Mouse (Mus musculus) forebrain, postnatal 0 days (tissue): ENCODE data around the gene Itpkb. TPM values are rescaled to one million over a fixed set of nuclear protein-coding genes. Genes with fewer than 3 reads are reported as not detected.

Experiments
- ATAC-seq: fragments of 200-750 bp; cut with Nextera tagmentation; 2 replicates; pipeline ENCODE4 v1.8.0; 2017; ENCODE audit warnings: mild to moderate bottlenecking, moderate library complexity
- DNase-seq: peaks from one replicate; pipeline ENCODE4 v3.0.0-alpha.2; 2015
- H3K27ac ChIP-seq: fragments of 300-500 bp; sonication (generic); 2 replicates; pipeline ENCODE4 v1.5.1; 2014; ENCODE audit warnings: low read depth, mild to moderate bottlenecking, antibody characterized with exemption, low read length, moderate library complexity, mixed read lengths
- H3K27me3 ChIP-seq: fragments of 300-500 bp; sonication (generic); 2 replicates; pipeline ENCODE4 v1.6.1; 2014; ENCODE audit warnings: mild to moderate bottlenecking, low read length, mixed read lengths; ENCODE audit not compliant: insufficient read depth
- H3K36me3 ChIP-seq: fragments of 300-500 bp; sonication (generic); 2 replicates; pipeline ENCODE4 v1.6.1; 2014; ENCODE audit warnings: mild to moderate bottlenecking, moderate library complexity; ENCODE audit not compliant: insufficient read depth
- H3K4me1 ChIP-seq: fragments of 300-500 bp; sonication (generic); 2 replicates; pipeline ENCODE4 v1.6.1; 2014; ENCODE audit warnings: antibody characterized with exemption; ENCODE audit not compliant: insufficient read depth
- H3K4me2 ChIP-seq: fragments of 300-500 bp; sonication (generic); 2 replicates; pipeline ENCODE4 v1.6.1; 2014; ENCODE audit warnings: low read depth, mild to moderate bottlenecking, moderate library complexity
- H3K4me3 ChIP-seq: fragments of 300-500 bp; sonication (generic); 2 replicates; pipeline ENCODE4 v1.5.1; 2014; ENCODE audit warnings: low read depth, low read length, mixed read lengths
- H3K9ac ChIP-seq: fragments of 300-500 bp; sonication (generic); 2 replicates; pipeline ENCODE4 v1.6.1; 2014; ENCODE audit warnings: mild to moderate bottlenecking
- H3K9me3 ChIP-seq: fragments of 300-500 bp; sonication (generic); 2 replicates; pipeline ENCODE4 v1.6.1; 2016; ENCODE audit warnings: low read length
- CTCF ChIP-seq: sonication (generic); IDR thresholded peaks from 2 replicates; pipeline ENCODE4 v1.5.1; 2016; ENCODE audit warnings: antibody characterized with exemption, control low read depth, low read depth
- WGBS: fragments of 180-500 bp; shearing (Covaris S2); extraction: QIAGEN DNeasy Blood & Tissue Kit; methylation state at CpG from one replicate; pipeline ENCODE4 v1.1.7; 2014; 5-methylcytosine and 5-hydroxymethylcytosine counted together
- polyA plus RNA-seq: library from polyadenylated mRNA; unstranded; fragments of >200 nt; fragmentation: Nextera tagmentation; extraction: Ambion mirVana; gene quantifications from 2 replicates; pipeline ENCODE4 v1.2.1, GENCODE M21; 2015
- total RNA-seq: library from RNA; depleted of rRNA; stranded (reverse); fragments of >200 nt; gene quantifications from 2 replicates; pipeline ENCODE4 v1.2.3, GENCODE M21; 2014

Gene Itpkb
- total and polyA plus RNA-seq, 2 experiments from 2014 or later = 1.9 to 6.4 TPM

DNA sequence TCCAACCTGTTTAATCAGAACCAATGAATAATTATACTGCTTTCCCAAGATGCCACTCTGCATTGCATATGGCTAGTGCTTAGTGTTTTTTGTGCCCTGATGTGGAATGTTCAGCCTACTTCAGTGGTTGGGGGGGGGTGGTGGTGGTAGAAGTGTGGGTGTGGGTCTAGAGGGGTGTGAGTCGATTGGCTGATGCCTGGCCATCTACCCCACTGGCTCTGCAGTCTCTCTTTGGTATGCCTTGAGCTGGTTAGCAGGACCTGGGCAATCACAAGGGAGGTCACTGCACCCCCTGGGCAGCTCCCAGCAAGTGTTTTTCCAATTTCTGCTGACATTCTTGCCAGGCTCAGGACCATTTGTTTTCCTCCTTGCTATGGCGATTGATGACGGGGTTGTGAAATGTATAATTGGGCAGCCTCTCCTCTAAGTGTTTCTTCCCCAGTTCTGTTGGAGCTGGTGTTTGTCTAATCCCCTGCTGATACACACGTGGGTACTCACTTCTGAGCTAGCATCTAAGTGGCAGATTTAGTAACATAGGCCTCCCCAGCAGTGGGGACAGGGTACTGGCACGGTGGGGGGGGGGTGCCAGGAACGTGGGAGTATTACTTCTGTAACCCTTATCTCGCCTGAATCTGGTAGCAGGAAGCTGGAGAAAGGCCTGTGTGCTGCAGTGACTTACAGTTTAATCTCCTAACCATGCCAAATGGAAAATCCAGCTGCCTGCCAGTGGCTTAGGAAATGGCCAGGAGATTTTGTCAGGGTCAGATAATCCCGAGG is 13.3 kb downstream of the Itpkb start:
- ATAC-seq = no peak
- no peak overlapping the region for H3K27ac ChIP-seq
- whole genome bisulfite sequencing = 40% methylated on average over 8 of the region's 8 CpGs

GRCm38 (mm10) chr1:180345098-180345497 is 14.8 kb downstream of the Itpkb start:
- no peaks in the 10 kb centered on the region for H3K36me3 ChIP-seq
- no peaks in the 10 kb centered on the region; the same call in 1 of the 2 replicates for H3K4me1 ChIP-seq
- H3K9me3 ChIP-seq = no peaks in the 10 kb centered on the region
- WGBS = 87% methylated on average over 5 of the region's 5 CpGs
- H3K4me3 ChIP-seq = no peak overlapping the region
- no peaks in the 10 kb centered on the region for H3K27me3 ChIP-seq
- H3K9ac ChIP-seq = no peak overlapping the region
- ATAC-seq (no peak), DNase-seq (no peak)
- no peak overlapping the region for H3K4me2 ChIP-seq
- H3K27ac ChIP-seq = no peak overlapping the region
- TF ChIP-seq CTCF = no peak

More for the DNA sequence above, 13.3 kb downstream of the Itpkb start:
- H3K4me3 ChIP-seq = no peak overlapping the region
- no peaks in the 10 kb centered on the region; the same call in 1 of the 2 replicates for H3K4me1 ChIP-seq
- H3K4me2 ChIP-seq = no peak overlapping the region
- H3K9me3 ChIP-seq = no peaks in the 10 kb centered on the region
- H3K27me3 ChIP-seq = no peaks in the 10 kb centered on the region
- no peak for DNase-seq
- no peak for TF ChIP-seq CTCF
- no peak overlapping the region for H3K9ac ChIP-seq
- H3K36me3 ChIP-seq = no peaks in the 10 kb centered on the region

- H3K9me3 ChIP-seq = no peaks in the 10 kb centered on the region
- no peak overlapping the region for H3K27ac ChIP-seq
- DNase-seq = no peak
- no peaks in the 10 kb centered on the region for H3K27me3 ChIP-seq
- H3K36me3 ChIP-seq = no peaks in the 10 kb centered on the region
- ATAC-seq = no peak
- no peak for TF ChIP-seq CTCF
- no peak overlapping the region for H3K4me3 ChIP-seq
- WGBS = 80% methylated on average over 4 of the region's 4 CpGs
- no peaks in the 10 kb centered on the region; the same call in 1 of the 2 replicates for H3K4me1 ChIP-seq
- H3K4me2 ChIP-seq = no peak overlapping the region
- H3K9ac ChIP-seq = no peak overlapping the region
Measured at GRCm38 (mm10) chr1:180347059-180347458, 16.8 kb downstream of the Itpkb start.

DNA sequence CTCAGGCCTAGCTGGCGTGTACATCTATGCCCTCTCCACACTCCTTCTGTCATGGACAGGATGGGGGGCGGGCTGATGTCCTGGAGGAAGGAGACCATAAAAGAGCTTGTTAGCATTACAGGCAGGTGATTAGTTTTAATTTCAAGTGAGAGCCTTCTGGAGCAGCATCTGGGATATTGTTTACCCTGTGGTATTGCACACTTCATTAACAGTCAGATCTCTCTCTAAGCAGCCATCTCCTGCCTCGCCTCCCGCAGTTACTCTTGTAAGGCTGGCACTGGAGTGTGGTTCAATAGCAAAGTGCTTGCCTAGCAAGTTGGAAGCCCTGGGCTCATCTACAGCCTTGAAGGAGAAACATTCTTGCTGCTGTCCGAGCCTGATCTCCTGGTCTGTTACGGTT is 17.6 kb downstream of the Itpkb start:
- WGBS = 68% methylated on average over 6 of the region's 6 CpGs
- Histone ChIP-seq H3K36me3 (no peaks in the 10 kb centered on the region), H3K27me3 (no peaks in the 10 kb centered on the region), H3K9ac (no peak overlapping the region), H3K9me3 (no peaks in the 10 kb centered on the region), H3K4me2 (no peak overlapping the region), H3K27ac (no peak overlapping the region), H3K4me3 (no peak overlapping the region), H3K4me1 (no peaks in the 10 kb centered on the region; the same call in 1 of the 2 replicates)
- ATAC-seq (no peak), DNase-seq (no peak)
- no peak for TF ChIP-seq CTCF

- H3K4me2 ChIP-seq = no peak overlapping the region
- H3K4me3 ChIP-seq = no peak overlapping the region
- no peaks in the 10 kb centered on the region for H3K27me3 ChIP-seq
- ATAC-seq (no peak), DNase-seq (no peak)
- no peaks in the 10 kb centered on the region; the same call in 1 of the 2 replicates for H3K4me1 ChIP-seq
- no peaks in the 10 kb centered on the region for H3K9me3 ChIP-seq
- H3K27ac ChIP-seq = no peak overlapping the region
- no peak for TF ChIP-seq CTCF
- H3K9ac ChIP-seq = no peak overlapping the region
- H3K36me3 ChIP-seq = no peaks in the 10 kb centered on the region
Measured at GRCm38 (mm10) chr1:180349090-180349489, 18.8 kb downstream of the Itpkb start.

- ATAC-seq (no peak), DNase-seq (no peak)
- WGBS = 69% methylated on average over 3 of the region's 3 CpGs
- H3K4me3 ChIP-seq = no peak overlapping the region
- H3K27ac ChIP-seq = no peak overlapping the region
- no peak for TF ChIP-seq CTCF
- H3K36me3 ChIP-seq = no peaks in the 10 kb centered on the region
- H3K9me3 ChIP-seq = no peaks in the 10 kb centered on the region
- no peaks in the 10 kb centered on the region for H3K27me3 ChIP-seq
- H3K4me2 ChIP-seq = no peak overlapping the region
- no peaks in the 10 kb centered on the region; the same call in 1 of the 2 replicates for H3K4me1 ChIP-seq
- no peak overlapping the region for H3K9ac ChIP-seq
Measured at GRCm38 (mm10) chr1:180352258-180352657, 22.0 kb downstream of the Itpkb start.

DNA sequence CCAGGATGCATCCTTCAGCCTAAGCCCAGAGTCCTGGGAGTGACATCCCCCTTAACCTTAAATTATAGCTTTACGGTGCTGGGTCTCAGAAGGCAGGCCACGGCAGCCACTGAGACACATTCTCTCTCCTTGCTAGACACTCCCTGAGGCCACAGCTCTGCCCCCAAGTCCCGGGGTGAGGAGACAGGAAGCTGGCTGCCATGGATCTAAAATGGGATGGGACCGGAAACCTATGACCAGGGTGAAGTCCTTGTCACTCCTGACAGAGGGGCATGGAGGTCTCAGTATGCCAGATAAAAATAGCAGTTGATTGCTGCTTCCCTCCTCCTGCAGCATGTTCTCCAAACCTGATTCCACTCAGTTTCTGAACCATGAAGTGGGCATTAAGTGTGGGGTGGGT is 23.8 kb downstream of the Itpkb start:
- Histone ChIP-seq H3K9ac (no peak overlapping the region), H3K4me2 (no peak overlapping the region), H3K27me3 (no peaks in the 10 kb centered on the region), H3K27ac (no peak overlapping the region), H3K4me3 (no peak overlapping the region), H3K4me1 (no peaks in the 10 kb centered on the region), H3K36me3 (no peaks in the 10 kb centered on the region), H3K9me3 (no peaks in the 10 kb centered on the region)
- ATAC-seq (no peak), DNase-seq (no peak)
- 78% methylated on average over 4 of the region's 4 CpGs for WGBS
- TF ChIP-seq CTCF = no peak
